38 mouse cellular contexts compared by ENCODE assay signal in genomic region chr11:95814101-95814500, GRCm38 (mm10). TPM values are rescaled to one million over a fixed set of nuclear protein-coding genes. Genes with fewer than 3 reads are reported as not detected.
"Had no signal": no experiment of that assay in that cellular context is flagged by ENCODE, and none has a peak within 500 bp of the region (broad histone marks: within the 10 kb centered on the region; RNA-seq: fewer than 3 reads in every experiment).

No protein-coding gene starts in this region.

- DNase-seq: heart, postnatal 14 days; heart, postnatal 36 days; heart, postnatal 4 days; kidney, adult 11 months; kidney, adult 18-20 months; kidney, adult 2 months; kidney, adult 8-10 months; kidney, adult 9 months; kidney, postnatal 10 days; kidney, postnatal 14 days; kidney, postnatal 25 days; kidney, postnatal 36 days; kidney, postnatal 4 days; layer of hippocampus, adult 9-11 months; layer of hippocampus, postnatal 36 days had no signal

- H3K9ac ChIP-seq: heart, embryonic 12.5 days; heart, embryonic 13.5 days; heart, embryonic 15.5 days; hindbrain, embryonic 12.5 days; hindbrain, embryonic 13.5 days; hindbrain, embryonic 14.5 days; hindbrain, embryonic 15.5 days; intestine, embryonic 15.5 days; kidney, embryonic 15.5 days had no signal

- H3K9me3 ChIP-seq: heart, embryonic 10.5 days; heart, embryonic 12.5 days; heart, embryonic 13.5 days; heart, embryonic 15.5 days; hindbrain, embryonic 10.5 days; hindbrain, embryonic 12.5 days; hindbrain, embryonic 13.5 days; hindbrain, embryonic 15.5 days; intestine, embryonic 15.5 days; kidney, embryonic 15.5 days had no signal

- ATAC-seq: hindbrain, embryonic 16.5 days; hindbrain, postnatal 0 days; inflammation-experienced regulatory T-cells, adult 6 months; intestine, embryonic 15.5 days; intestine, embryonic 16.5 days; intestine, postnatal 0 days had no signal

- H3K4me2 ChIP-seq: heart, embryonic 11.5 days; heart, embryonic 12.5 days; heart, embryonic 13.5 days; heart, embryonic 15.5 days; hindbrain, embryonic 12.5 days; hindbrain, embryonic 13.5 days; hindbrain, embryonic 14.5 days; hindbrain, embryonic 15.5 days; intestine, embryonic 15.5 days; kidney, embryonic 15.5 days had no signal

- H3K27me3 ChIP-seq: heart, embryonic 12.5 days; heart, embryonic 15.5 days; hindbrain, embryonic 12.5 days; hindbrain, embryonic 13.5 days; hindbrain, embryonic 15.5 days; intestine, embryonic 15.5 days; kidney, embryonic 15.5 days had no signal

- H3K36me3 ChIP-seq: heart, embryonic 10.5 days; heart, embryonic 12.5 days; heart, embryonic 13.5 days; heart, embryonic 15.5 days; hindbrain, embryonic 10.5 days; hindbrain, embryonic 12.5 days; hindbrain, embryonic 13.5 days; hindbrain, embryonic 15.5 days; intestine, embryonic 15.5 days; kidney, embryonic 15.5 days had no signal

- H3K4me3 ChIP-seq: heart, embryonic 10.5 days; heart, embryonic 12.5 days; heart, embryonic 13.5 days; heart, embryonic 15.5 days; hindbrain, embryonic 10.5 days; hindbrain, embryonic 12.5 days; hindbrain, embryonic 13.5 days; hindbrain, embryonic 15.5 days; intestine, embryonic 15.5 days; kidney, embryonic 15.5 days; layer of hippocampus, adult 2 months; left cerebral cortex, adult 2 months had no signal

- H3K27ac ChIP-seq: heart, embryonic 10.5 days; heart, embryonic 13.5 days; heart, embryonic 15.5 days; hindbrain, embryonic 10.5 days; hindbrain, embryonic 12.5 days; hindbrain, embryonic 13.5 days; hindbrain, embryonic 14.5 days; hindbrain, embryonic 15.5 days; hindbrain, postnatal 0 days; intestine, embryonic 15.5 days; kidney, embryonic 15.5 days; kidney, postnatal 0 days; layer of hippocampus, adult 2 months; left cerebral cortex, adult 2 months had no signal

- H3K4me1 ChIP-seq: heart, embryonic 10.5 days; heart, embryonic 12.5 days; heart, embryonic 13.5 days; heart, embryonic 15.5 days; hindbrain, embryonic 15.5 days; intestine, embryonic 15.5 days; kidney, embryonic 15.5 days had no signal

RNA-seq across cellular contexts. Expression of gene Phospho1, which starts 10.2 kb away (rescaled TPM):
- polyA plus RNA-seq: hindbrain, embryonic 11.5 days; hindbrain, embryonic 12.5 days; hindbrain, embryonic 13.5 days; hindbrain, embryonic 16.5 days; inflammation-experienced regulatory T-cells, adult 6 months; kidney, embryonic 14.5 days; kidney, embryonic 15.5 days; kidney, embryonic 16.5 days; kidney, postnatal 0 days had no signal
